Mouse (Mus musculus) left cerebral cortex, adult 2 months (tissue): ENCODE measurements around the gene Lhx5. TPM values are rescaled to one million over a fixed set of nuclear protein-coding genes. Genes with fewer than 3 reads are reported as not detected.
A peak's percentile ranks its signal among the peaks of the same experiment; 100 is the strongest.

Experiments used
- DNase-seq, 2 experiments: peaks; one replicate each; pipeline ENCODE4 v3.0.0; 2021 to 2022; ENCODE audit warnings: low spot score in 2 of 2, mixed read lengths in 1 of 2; ENCODE audit errors: extremely low spot score in 1 of 2
- H3K27ac ChIP-seq: fragments of 200-600 bp; 2 replicates; pipeline ENCODE4 v1.8.1; 2022
- H3K4me3 ChIP-seq: fragments of 200-600 bp; 2 replicates; pipeline ENCODE4 v1.8.1; 2022
- CTCF ChIP-seq: fragments of 200-600 bp; IDR thresholded peaks from 2 replicates; pipeline ENCODE4 v1.8.1; 2022; ENCODE audit warnings: antibody characterized with exemption, mild to moderate bottlenecking, moderate library complexity
- intact Hi-C: fragments of 180-260 bp; cut with DNase I; formaldehyde crosslinking; loops from one replicate; pipeline ENCODE4 v1.15.1; 2025
- total RNA-seq, 2 experiments: library from RNA; stranded (reverse); gene quantifications; 2 replicates each; pipeline ENCODE4 v1.2.3; 2021

Gene Lhx5
- total RNA-seq, 2 experiments from 2014 or later = not detected

DNA sequence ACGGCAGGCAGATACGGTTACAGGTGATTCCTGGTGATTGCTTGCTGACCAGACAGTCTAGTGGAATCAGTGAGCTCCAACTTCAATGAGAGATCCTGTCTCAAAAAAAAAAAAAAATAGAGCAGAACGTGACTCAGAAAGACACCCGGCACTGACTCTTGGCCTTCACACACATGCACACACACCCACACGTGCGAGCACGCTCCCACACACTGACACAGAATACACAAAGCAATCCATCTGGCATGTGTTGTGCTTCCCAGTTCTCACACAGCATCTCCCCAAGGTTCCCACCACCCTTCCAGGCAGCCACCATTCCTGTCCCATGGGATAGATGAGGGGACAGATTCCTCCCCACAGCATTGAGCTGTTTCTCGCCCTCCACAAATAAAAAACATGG lies 11.4 kb upstream of the Lhx5 start:
- DNase-seq = no peak
- no peak overlapping the region for H3K27ac ChIP-seq
- H3K4me3 ChIP-seq = no peak overlapping the region
- intact Hi-C loops = loop anchor here (5.0 kb wide), 1 partner anchor 743 kb away; no protein-coding TSS in a partner anchor
- TF ChIP-seq CTCF = no peak

DNA sequence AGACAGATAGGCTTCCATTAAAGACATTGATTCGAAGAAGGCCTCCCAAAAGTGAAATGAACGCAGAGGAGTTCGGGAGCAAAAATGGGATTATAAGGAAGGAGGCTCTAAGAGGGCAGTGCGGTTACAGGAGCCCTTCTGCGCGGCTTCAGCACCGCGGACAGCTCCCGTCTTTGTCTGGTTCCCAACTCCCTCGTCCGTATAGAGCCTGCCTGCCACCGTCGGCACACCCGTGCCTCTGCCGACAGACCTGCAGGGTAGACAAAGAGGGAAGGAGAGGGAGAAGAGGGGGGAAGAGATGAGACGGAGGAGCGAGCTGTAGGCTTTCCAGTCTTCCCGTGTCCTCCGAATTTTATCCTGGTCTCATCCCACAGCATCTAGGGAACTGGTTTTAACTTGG lies 7.5 kb upstream of the Lhx5 start:
- TF ChIP-seq CTCF = no peak
- intact Hi-C loops = loop anchor here (5.0 kb wide), 1 partner anchor 747 kb away; no protein-coding TSS in a partner anchor
- Histone ChIP-seq H3K4me3 (no peak overlapping the region), H3K27ac (no peak overlapping the region)
- no peak for DNase-seq

DNA sequence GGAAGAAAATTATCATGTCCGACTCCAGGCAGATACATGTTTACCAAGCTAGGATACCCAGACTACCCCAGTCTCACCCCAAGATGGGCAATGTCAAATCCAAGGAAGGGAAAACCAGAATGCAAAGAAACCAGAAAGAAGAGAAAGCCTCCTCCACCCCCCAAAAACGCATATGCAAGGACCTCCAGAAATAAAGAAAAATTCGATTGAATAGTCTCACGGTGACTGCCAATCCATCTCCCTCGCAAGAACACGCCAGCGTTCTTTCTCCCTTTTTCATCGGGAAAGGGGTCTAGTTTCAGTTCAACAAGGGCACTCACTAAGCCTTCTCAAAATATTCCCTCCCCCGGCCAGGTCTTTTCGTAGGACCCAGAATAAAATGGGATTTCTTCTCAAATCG lies 6.8 kb upstream of the Lhx5 start:
- intact Hi-C loops = loop anchor here (5.0 kb wide), 1 partner anchor 747 kb away; no protein-coding TSS in a partner anchor
- H3K4me3 ChIP-seq = no peak overlapping the region
- no peak for TF ChIP-seq CTCF
- DNase-seq = no peak
- no peak overlapping the region for H3K27ac ChIP-seq

DNA sequence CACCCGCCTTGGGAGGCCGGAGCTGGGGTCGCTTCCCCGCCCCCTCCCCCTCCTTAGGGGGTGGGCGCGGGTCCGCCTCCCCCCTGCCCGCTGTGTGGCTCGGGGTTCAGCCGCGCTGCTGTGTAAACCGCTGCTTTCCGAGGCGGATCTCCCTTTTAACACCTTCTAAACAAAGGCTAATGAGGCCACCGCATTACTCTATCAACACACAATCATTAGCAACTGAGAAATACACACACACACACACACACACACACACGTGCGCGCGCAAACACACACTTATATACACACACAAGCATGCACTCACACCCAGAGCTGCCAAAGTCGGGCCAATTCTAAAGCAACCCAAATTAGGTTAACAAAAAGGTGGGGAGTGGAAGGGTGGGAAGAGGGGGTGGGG lies 5.8 kb upstream of the Lhx5 start:
- intact Hi-C loops = no loop called here
- no peak overlapping the region for H3K27ac ChIP-seq
- TF ChIP-seq CTCF = no peak
- DNase-seq = no peak
- H3K4me3 ChIP-seq = no peak overlapping the region

DNA sequence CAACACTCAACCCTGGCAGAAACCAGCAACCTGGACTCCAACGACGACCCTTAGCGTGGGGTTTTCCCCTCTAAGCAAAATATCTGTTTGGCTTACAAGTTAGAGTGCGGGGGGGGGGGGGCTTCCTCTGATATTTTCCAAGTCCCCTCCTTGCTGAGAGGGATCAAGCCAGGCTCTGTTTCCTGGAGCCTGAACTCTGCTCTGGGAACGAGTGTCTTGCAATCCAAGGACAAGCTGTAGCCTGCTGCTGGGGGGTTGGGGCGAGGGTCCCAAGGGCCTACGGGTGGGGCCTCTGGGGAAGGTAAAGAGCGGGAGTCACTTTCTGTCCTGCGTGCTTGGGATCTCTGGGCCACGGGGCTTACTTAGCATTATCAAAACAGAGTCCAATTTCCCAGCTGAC lies 4.9 kb upstream of the Lhx5 start:
- TF ChIP-seq CTCF = no peak
- H3K27ac ChIP-seq = no peak overlapping the region
- intact Hi-C loops = no loop called here

DNA sequence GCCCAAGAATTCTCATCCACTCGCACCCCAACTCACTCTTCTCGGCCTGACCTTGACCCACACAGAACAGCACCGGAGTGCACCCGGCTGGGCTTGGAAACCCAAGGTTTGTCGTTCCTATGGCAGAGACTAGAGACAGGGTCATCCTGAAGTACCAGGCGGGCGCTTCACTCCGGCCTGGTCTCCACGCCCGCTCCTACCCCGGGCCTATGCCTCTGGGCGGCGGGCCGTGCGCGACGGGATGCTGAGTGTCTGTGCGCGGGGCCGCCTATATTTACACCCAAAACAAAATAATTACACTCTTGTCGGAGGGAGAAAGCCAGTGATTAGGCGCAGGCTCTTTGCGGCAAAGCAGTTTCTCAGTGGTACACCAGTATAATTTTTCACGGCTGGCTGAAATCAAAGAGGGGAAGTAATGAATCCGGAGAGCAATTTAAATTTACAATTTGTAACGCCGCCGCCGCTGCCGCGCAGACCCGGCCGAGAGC lies 4.0 kb upstream of the Lhx5 start:
- Histone ChIP-seq H3K27ac (no peak overlapping the region), H3K4me3 (no peak overlapping the region)
- intact Hi-C loops = no loop called here
- DNase-seq = no peak
- no peak for TF ChIP-seq CTCF

More for the DNA sequence above, 4.9 kb upstream of the Lhx5 start:
- no peak for DNase-seq
- H3K4me3 ChIP-seq = no peak overlapping the region

DNA sequence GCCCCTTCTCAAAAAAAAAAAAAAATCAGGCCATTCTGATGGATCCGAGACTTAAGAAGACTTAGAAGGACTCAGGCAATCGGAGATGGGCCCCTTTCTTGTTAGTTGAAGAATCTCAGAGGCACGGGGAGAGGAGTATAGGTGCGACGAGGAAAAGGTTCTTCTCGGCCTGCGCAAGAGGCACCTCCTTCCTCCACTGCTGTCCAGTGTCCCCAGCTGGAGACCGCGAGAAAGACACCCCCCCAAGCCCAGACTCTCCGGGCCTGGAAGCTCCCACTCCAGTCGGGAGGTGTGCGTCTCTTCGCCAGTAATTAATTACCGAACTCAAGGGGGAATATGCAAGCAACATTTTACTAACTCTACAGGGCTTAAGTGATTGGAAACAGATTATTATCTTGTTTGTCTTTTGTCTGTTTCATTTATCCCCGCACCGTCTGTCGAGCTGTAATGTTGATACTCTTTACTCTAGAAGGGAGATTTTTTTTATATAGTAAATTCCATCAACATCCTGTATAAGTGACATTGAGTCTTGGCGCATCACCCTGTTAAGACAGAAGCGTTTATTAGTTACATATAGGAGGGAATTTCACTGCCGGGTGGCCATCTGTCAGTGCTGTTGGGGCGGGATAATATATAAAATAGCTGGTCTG lies 3.2 kb upstream of the Lhx5 start:
- TF ChIP-seq CTCF = no peak
- Histone ChIP-seq H3K4me3 (no peak overlapping the region), H3K27ac (no peak overlapping the region)
- no peak for DNase-seq
- intact Hi-C loops = no loop called here

DNA sequence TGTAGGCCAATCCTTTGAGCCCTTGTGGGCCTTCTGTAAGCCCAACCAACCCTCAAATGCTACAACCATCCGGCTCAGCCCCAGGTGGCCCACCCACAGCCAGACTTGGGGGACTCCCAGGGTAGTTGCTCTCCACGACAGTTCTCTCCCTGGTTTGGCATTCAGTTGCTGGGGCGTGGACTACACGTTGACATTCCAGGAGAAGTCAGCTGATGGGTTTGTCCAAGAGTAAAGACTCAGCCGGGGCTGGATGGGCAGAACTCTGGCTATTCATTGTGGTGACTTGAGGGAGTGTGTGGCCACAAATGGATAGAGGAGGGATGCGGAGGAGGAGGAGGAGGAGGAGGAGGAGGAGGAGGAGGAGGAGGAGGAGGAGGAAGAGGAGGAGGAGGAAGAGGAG lies 2.5 kb upstream of the Lhx5 start:
- no peak overlapping the region for H3K27ac ChIP-seq
- H3K4me3 ChIP-seq = no peak overlapping the region
- TF ChIP-seq CTCF = no peak
- no peak for DNase-seq
- intact Hi-C loops = no loop called here

DNA sequence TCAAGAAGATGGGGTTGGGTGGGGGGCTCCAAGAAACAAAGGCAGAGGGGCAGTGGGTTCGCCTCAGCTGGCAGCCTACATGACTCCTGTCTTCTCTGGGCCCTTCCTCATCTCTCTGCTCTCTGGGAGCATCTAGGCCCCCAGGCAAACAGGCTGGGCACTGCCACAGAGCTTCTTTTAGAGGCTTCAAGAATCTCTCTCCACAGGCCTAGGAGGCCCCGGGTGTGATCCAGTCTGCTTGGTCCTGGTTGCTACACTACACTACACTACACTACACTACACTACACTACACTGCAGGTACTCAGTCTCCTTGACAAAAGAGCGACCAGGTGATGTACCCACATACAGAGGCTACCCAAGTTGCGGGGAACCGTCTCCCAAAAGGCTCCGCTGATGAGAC lies 1.8 kb upstream of the Lhx5 start:
- DNase-seq = no peak
- Histone ChIP-seq H3K27ac (no peak overlapping the region), H3K4me3 (no peak overlapping the region)
- no peak for TF ChIP-seq CTCF
- intact Hi-C loops = loop anchor here (10.0 kb wide), 2 partner anchors 625 to 1555 kb away; no protein-coding TSS in a partner anchor

DNA sequence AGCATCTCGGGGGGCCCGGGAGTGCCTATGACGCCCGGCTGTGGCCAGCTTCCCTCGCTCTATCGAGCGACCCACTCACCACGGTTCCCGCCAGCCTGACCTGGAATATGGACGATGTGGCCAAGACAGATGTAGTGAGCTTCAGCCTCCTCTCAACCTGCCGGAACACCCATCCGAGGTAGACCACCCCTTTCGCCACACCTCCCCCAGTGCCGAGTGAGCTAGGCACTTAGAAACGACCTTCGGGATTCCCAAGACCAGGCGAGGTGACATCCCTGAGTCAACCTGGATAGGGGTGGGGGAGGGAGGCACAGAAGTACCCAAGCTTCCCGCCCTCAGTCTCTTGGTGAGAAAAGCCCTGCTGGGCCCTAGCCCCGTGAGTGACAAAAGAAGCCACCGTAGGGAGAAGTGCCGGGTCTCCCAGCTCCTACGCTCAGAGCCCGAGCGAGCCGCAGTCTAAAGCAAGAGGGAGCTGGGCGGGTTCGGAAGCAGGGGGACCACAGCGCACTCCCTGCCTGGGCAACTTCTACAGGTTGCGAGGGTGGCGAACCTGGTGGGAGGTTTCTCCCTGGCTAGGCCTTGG lies 407 bp upstream of the Lhx5 start:
- peak overlapping the region; percentile 4; the same call in 1 of the 2 replicates for H3K4me3 ChIP-seq
- no peak for DNase-seq
- no peak overlapping the region for H3K27ac ChIP-seq
- TF ChIP-seq CTCF = no peak
- intact Hi-C loops = loop anchor here (10.0 kb wide), 2 partner anchors 626 to 1556 kb away; no protein-coding TSS in a partner anchor

DNA sequence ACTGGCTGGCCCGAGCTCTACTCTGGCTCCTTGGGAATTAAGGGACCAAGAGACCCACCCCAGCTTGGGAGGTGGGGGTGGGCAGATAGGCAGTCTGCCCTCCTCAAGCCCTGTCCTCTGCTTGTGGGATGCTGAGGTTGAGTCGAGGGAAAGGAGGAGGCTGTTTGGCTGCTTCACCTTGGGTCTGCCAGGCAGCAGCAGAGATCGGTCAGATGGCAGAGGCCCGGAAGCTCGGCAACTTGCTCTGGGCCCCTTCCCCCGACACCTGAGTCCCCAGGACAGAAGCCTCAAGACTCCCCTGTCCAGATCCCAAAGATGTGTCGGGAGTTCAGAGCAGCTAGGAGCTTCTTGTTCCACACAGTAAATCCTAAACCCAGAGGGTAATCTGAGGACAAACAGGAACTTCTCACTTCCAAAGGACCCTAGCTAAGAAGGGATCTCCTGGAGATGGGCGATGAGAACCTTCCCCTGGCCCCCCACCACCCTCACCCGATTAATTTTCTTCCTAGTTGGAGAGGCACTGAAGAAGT lies 1.1 kb downstream of the Lhx5 start:
- no peak for DNase-seq
- no peak for TF ChIP-seq CTCF
- H3K4me3 ChIP-seq = no peak overlapping the region
- intact Hi-C loops = loop anchor here (10.0 kb wide), 2 partner anchors 628 to 1558 kb away; no protein-coding TSS in a partner anchor
- H3K27ac ChIP-seq = no peak overlapping the region

DNA sequence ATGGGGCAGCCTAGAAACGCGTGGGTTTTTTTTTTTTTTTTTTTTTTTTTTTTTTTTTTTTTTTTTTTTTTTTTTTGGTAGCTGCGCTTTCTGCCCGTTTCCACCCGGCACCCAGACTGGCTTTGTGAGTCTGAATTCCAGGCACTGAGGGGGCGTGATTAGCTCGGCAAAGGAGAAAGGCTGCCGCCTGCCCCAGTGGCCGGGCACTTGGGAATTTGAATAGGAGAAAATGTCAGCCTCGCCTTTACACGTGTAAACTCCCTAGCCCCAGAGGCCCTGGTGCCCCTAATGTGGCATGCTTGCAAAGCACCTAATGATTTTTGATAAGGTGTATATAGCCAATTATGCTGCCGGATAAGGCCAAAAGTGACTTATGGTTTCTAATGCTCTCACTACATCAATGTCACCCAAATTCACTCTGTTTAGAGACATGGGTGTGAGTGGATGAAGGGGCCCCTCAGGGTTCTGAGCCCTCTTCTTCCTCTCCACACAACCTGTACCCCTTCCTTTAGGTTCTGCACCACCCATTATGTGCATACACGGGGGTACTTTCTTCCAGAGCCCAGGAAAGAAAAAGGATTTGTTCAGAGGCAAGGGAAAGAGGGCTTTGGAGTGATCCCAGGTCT lies 1.7 kb downstream of the Lhx5 start:
- H3K27ac ChIP-seq = no peak overlapping the region
- intact Hi-C loops = loop anchor here (10.0 kb wide), 2 partner anchors 628 to 1558 kb away; no protein-coding TSS in a partner anchor
- TF ChIP-seq CTCF = no peak
- no peak for DNase-seq
- no peak overlapping the region for H3K4me3 ChIP-seq
